Mouse (Mus musculus): ENCODE data around the gene 2010300C02Rik. TPM values are rescaled to one million over a fixed set of nuclear protein-coding genes. Genes with fewer than 3 reads are reported as not detected.

Gene 2010300C02Rik
- polyA plus RNA-seq, 1 experiment from 2014 or later, result 1.6 TPM

GRCm38 (mm10) chr1:37686953-37687441, 32.9 kb downstream of the 2010300C02Rik start:
- whole genome bisulfite sequencing, result 80% methylated on average over 15 of the region's 15 CpGs
- 0 out of 2 replicates have a peak, but pooled peaks have one; percentile 39 for ATAC-seq (ENCODE audit: low FRiP score)
- Histone ChIP-seq H3K4me2 (no peak overlapping the region), H3K4me3 (no peak overlapping the region), H3K27me3 (no peaks in the 10 kb centered on the region), H3K4me1 (replicated peaks) (peaks cover 15% of the 10 kb centered on the region), H3K27ac (no peak overlapping the region), H3K9me3 (no peaks in the 10 kb centered on the region; the same call in 1 of the 2 replicates), H3K36me3 (no peaks in the 10 kb centered on the region), H3K9ac (no peak overlapping the region)

- H3K4me1 ChIP-seq (replicated peaks), result no peaks in the 10 kb centered on the region
- 69% methylated on average over 9 of the region's 9 CpGs for WGBS
These were observed 41.4 kb downstream of the 2010300C02Rik start for GRCm38 (mm10) chr1:37678327-37679123.

GRCm38 (mm10) chr1:37676967-37677512, 42.8 kb downstream of the 2010300C02Rik start:
- 91% methylated on average over 7 of the region's 7 CpGs for WGBS
- no peak overlapping the region for H3K4me3 ChIP-seq

More at GRCm38 (mm10) chr1:37678327-37679123, 41.4 kb downstream of the 2010300C02Rik start:
- no peak overlapping the region for H3K4me2 ChIP-seq
- H3K4me3 ChIP-seq, result no peak overlapping the region
- no peaks in the 10 kb centered on the region for H3K36me3 ChIP-seq
- no peak overlapping the region for H3K27ac ChIP-seq
- no peak; the same call in 1 of the 2 replicates for ATAC-seq (ENCODE audit: low FRiP score)
- 0 out of 2 replicates have a peak, but pooled peaks cover 9% of the 10 kb centered on the region for H3K27me3 ChIP-seq
- no peaks in the 10 kb centered on the region for H3K9me3 ChIP-seq
- no peak overlapping the region for H3K9ac ChIP-seq

GRCm38 (mm10) chr1:37675444-37675843, 44.4 kb downstream of the 2010300C02Rik start:
- no peaks in the 10 kb centered on the region for H3K36me3 ChIP-seq
- no peak overlapping the region for H3K4me2 ChIP-seq
- no peak overlapping the region for H3K9ac ChIP-seq
- no peaks in the 10 kb centered on the region for H3K4me1 ChIP-seq (replicated peaks)
- no peak for ATAC-seq (ENCODE audit: low FRiP score)
- no peak overlapping the region for H3K4me3 ChIP-seq
- H3K27me3 ChIP-seq, result 0 out of 2 replicates have a peak, but pooled peaks cover 9% of the 10 kb centered on the region
- H3K9me3 ChIP-seq, result no peaks in the 10 kb centered on the region
- no peak overlapping the region for H3K27ac ChIP-seq
- WGBS, result 55% methylated on average over 6 of the region's 6 CpGs

More at GRCm38 (mm10) chr1:37676967-37677512, 42.8 kb downstream of the 2010300C02Rik start:
- 0 out of 2 replicates have a peak, but pooled peaks cover 9% of the 10 kb centered on the region for H3K27me3 ChIP-seq
- no peak overlapping the region for H3K4me2 ChIP-seq
- H3K36me3 ChIP-seq, result no peaks in the 10 kb centered on the region
- H3K27ac ChIP-seq, result no peak overlapping the region
- H3K4me1 ChIP-seq (replicated peaks), result no peaks in the 10 kb centered on the region
- no peak for ATAC-seq (ENCODE audit: low FRiP score)
- peak overlapping the region; percentile 1; the same call in 1 of the 2 replicates for H3K9ac ChIP-seq
- H3K9me3 ChIP-seq, result no peaks in the 10 kb centered on the region

GRCm38 (mm10) chr1:37674266-37674665, 45.6 kb downstream of the 2010300C02Rik start:
- 91% methylated on average over 8 of the region's 8 CpGs for WGBS
- Histone ChIP-seq H3K4me2 (no peak overlapping the region), H3K27ac (no peak overlapping the region), H3K9ac (no peak overlapping the region), H3K4me1 (replicated peaks) (no peaks in the 10 kb centered on the region), H3K4me3 (no peak overlapping the region), H3K9me3 (no peaks in the 10 kb centered on the region), H3K27me3 (0 out of 2 replicates have a peak, but pooled peaks cover 9% of the 10 kb centered on the region), H3K36me3 (no peaks in the 10 kb centered on the region)
- ATAC-seq (ENCODE audit: low FRiP score), result no peak

GRCm38 (mm10) chr1:37671316-37671715, 48.6 kb downstream of the 2010300C02Rik start:
- H3K36me3 ChIP-seq, result no peaks in the 10 kb centered on the region
- 0 out of 2 replicates have a peak, but pooled peaks cover under 1% of the 10 kb centered on the region for H3K27me3 ChIP-seq
- WGBS, result 35% methylated on average over 4 of the region's 4 CpGs
- no peak overlapping the region for H3K9ac ChIP-seq
- no peak overlapping the region for H3K27ac ChIP-seq
- no peaks in the 10 kb centered on the region for H3K9me3 ChIP-seq
- ATAC-seq (ENCODE audit: low FRiP score), result no peak
- no peaks in the 10 kb centered on the region for H3K4me1 ChIP-seq (replicated peaks)
- H3K4me3 ChIP-seq, result no peak overlapping the region
- H3K4me2 ChIP-seq, result no peak overlapping the region

GRCm38 (mm10) chr1:37667386-37667785, 52.5 kb downstream of the 2010300C02Rik start:
- no peaks in the 10 kb centered on the region for H3K9me3 ChIP-seq
- no peaks in the 10 kb centered on the region for H3K27me3 ChIP-seq
- no peak overlapping the region for H3K27ac ChIP-seq
- H3K9ac ChIP-seq, result no peak overlapping the region
- no peaks in the 10 kb centered on the region for H3K36me3 ChIP-seq
- no peak overlapping the region for H3K4me2 ChIP-seq
- H3K4me3 ChIP-seq, result no peak overlapping the region
- H3K4me1 ChIP-seq (replicated peaks), result peaks cover 4% of the 10 kb centered on the region; the same call in 1 of the 2 replicates
- WGBS, result 87% methylated on average over 6 of the region's 6 CpGs
- ATAC-seq (ENCODE audit: low FRiP score), result no peak

- peaks cover 4% of the 10 kb centered on the region; the same call in 1 of the 2 replicates for H3K4me1 ChIP-seq (replicated peaks)
- H3K27ac ChIP-seq, result no peak overlapping the region
- no peak overlapping the region for H3K4me3 ChIP-seq
- H3K9ac ChIP-seq, result no peak overlapping the region
- WGBS, result 64% methylated on average over 10 of the region's 10 CpGs
- no peak for ATAC-seq (ENCODE audit: low FRiP score)
- H3K9me3 ChIP-seq, result no peaks in the 10 kb centered on the region
- H3K36me3 ChIP-seq, result no peaks in the 10 kb centered on the region
- no peak overlapping the region for H3K4me2 ChIP-seq
- H3K27me3 ChIP-seq, result no peaks in the 10 kb centered on the region
These were observed 53.3 kb downstream of the 2010300C02Rik start for GRCm38 (mm10) chr1:37666587-37666986.

- no peak for ATAC-seq (ENCODE audit: low FRiP score)
- 59% methylated on average over 14 of the region's 14 CpGs for WGBS
- H3K4me3 ChIP-seq, result no peak overlapping the region
These were observed 54.2 kb downstream of the 2010300C02Rik start for GRCm38 (mm10) chr1:37665539-37666323.

GRCm38 (mm10) chr1:37664496-37664895, 55.4 kb downstream of the 2010300C02Rik start:
- H3K27ac ChIP-seq, result no peak overlapping the region
- whole genome bisulfite sequencing, result 73% methylated on average over 2 of the region's 2 CpGs
- no peak overlapping the region for H3K9ac ChIP-seq
- H3K9me3 ChIP-seq, result no peaks in the 10 kb centered on the region
- no peak for ATAC-seq (ENCODE audit: low FRiP score)
- no peak overlapping the region for H3K4me2 ChIP-seq
- H3K36me3 ChIP-seq, result no peaks in the 10 kb centered on the region
- peaks cover 4% of the 10 kb centered on the region; the same call in 1 of the 2 replicates for H3K4me1 ChIP-seq (replicated peaks)
- H3K27me3 ChIP-seq, result no peaks in the 10 kb centered on the region
- H3K4me3 ChIP-seq, result no peak overlapping the region

More at GRCm38 (mm10) chr1:37665539-37666323, 54.2 kb downstream of the 2010300C02Rik start:
- H3K27me3 ChIP-seq, result no peaks in the 10 kb centered on the region
- no peak overlapping the region for H3K4me2 ChIP-seq
- H3K27ac ChIP-seq, result no peak overlapping the region
- no peaks in the 10 kb centered on the region for H3K36me3 ChIP-seq
- H3K9ac ChIP-seq, result no peak overlapping the region
- H3K9me3 ChIP-seq, result no peaks in the 10 kb centered on the region
- peaks cover 4% of the 10 kb centered on the region; the same call in 1 of the 2 replicates for H3K4me1 ChIP-seq (replicated peaks)

GRCm38 (mm10) chr1:37663606-37664005, 56.3 kb downstream of the 2010300C02Rik start:
- Histone ChIP-seq H3K27ac (no peak overlapping the region), H3K9ac (no peak overlapping the region), H3K27me3 (no peaks in the 10 kb centered on the region), H3K4me1 (replicated peaks) (peaks cover 4% of the 10 kb centered on the region; the same call in 1 of the 2 replicates), H3K36me3 (no peaks in the 10 kb centered on the region), H3K9me3 (no peaks in the 10 kb centered on the region), H3K4me3 (no peak overlapping the region), H3K4me2 (no peak overlapping the region)
- ATAC-seq (ENCODE audit: low FRiP score), result no peak
- 80% methylated on average over 5 of the region's 5 CpGs for WGBS

Measured in hindbrain, embryonic 13.5 days (tissue).